Mouse (Mus musculus): Measurements from ENCODE around the gene Olfr695. TPM values are rescaled to one million over a fixed set of nuclear protein-coding genes. Genes with fewer than 3 reads are reported as not detected.

Olfr695 gene
- polyA plus RNA-seq, 1 experiment from 2014 or later: not detected

DNA sequence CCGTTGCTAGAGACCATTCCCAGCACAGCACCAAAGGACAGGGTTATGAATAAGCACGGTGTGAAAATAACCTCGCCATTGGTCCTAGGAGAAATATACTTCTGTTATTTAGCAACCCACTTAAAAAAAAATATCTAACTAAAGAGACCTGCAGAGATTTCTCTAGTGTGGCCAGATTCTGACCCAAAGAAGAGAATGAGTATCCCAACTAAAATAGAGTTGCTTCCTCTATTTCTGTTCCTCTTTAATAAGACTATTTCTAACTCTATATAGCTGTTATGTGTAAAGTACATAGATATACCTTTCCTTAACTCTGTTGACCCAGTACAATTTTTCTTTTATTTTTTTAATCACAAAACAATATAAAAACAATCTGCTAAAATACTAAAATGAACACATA, 23.2 kb downstream of the Olfr695 start:
- no peak for ATAC-seq (ENCODE audit: insufficient number of reproducible peaks, low FRiP score, low TSS enrichment, low read depth)
- Histone ChIP-seq H3K9me3 (replicated peaks) (no peaks in the 10 kb centered on the region), H3K27ac (replicated peaks) (no peak overlapping the region), H3K4me1 (no peaks in the 10 kb centered on the region), H3K27me3 (no peaks in the 10 kb centered on the region), H3K4me2 (replicated peaks) (no peak overlapping the region), H3K9ac (no peak overlapping the region), H3K36me3 (no peaks in the 10 kb centered on the region), H3K4me3 (replicated peaks) (no peak overlapping the region)
- 81% methylated on average over 3 of the region's 3 CpGs for WGBS

GRCm38 (mm10) chr7:106691714-106692113, 24.5 kb downstream of the Olfr695 start, which contains the start of gene Olfr694:
TSS of gene Olfr694 (minus strand) at chr7:106691814.
- WGBS: 77% methylated on average over 1 of the region's 1 CpGs
- ATAC-seq (ENCODE audit: insufficient number of reproducible peaks, low FRiP score, low TSS enrichment, low read depth): no peak

DNA sequence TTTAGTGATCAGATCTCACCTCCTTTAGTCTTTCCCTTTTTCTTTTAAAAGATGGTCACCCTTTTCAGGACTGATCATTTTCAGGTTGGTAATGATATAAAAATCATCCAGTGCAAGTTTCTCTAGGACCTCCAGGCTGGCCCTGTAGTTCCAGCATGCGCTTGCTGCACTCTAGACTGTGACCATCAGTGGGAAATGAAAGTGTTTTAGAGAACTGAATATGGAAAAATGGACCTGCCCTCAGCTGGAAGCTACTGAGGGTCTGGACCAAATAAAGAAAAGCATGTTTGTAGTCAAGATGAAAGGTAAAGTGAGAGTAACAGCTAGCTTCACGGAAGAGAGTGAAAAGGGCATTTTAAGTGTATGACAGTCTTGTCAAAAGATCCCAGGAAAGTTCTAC, 30.8 kb downstream of the Olfr695 start:
- ATAC-seq (ENCODE audit: insufficient number of reproducible peaks, low FRiP score, low TSS enrichment, low read depth): no peak
- Histone ChIP-seq H3K4me3 (replicated peaks) (no peak overlapping the region), H3K27me3 (no peaks in the 10 kb centered on the region), H3K4me1 (no peaks in the 10 kb centered on the region), H3K9me3 (replicated peaks) (no peaks in the 10 kb centered on the region), H3K27ac (replicated peaks) (no peak overlapping the region), H3K36me3 (no peaks in the 10 kb centered on the region), H3K9ac (no peak overlapping the region), H3K4me2 (replicated peaks) (no peak overlapping the region)
- 85% methylated on average over 2 of the region's 2 CpGs for WGBS

More at GRCm38 (mm10) chr7:106691714-106692113, 24.5 kb downstream of the Olfr695 start, which contains the start of gene Olfr694:
- Histone ChIP-seq H3K9ac (no peak within 1 kb of the TSS), H3K9me3 (replicated peaks) (no peaks in the 10 kb centered on the region), H3K4me1 (no peaks in the 10 kb centered on the region), H3K27ac (replicated peaks) (no peak within 1 kb of the TSS), H3K4me2 (replicated peaks) (no peak within 1 kb of the TSS), H3K36me3 (no peaks in the 10 kb centered on the region), H3K27me3 (no peaks in the 10 kb centered on the region), H3K4me3 (replicated peaks) (no peak within 1 kb of the TSS)

GRCm38 (mm10) chr7:106680484-106680883, 35.7 kb downstream of the Olfr695 start, which contains the start of gene Olfr693:
TSS of gene Olfr693 (minus strand) at chr7:106680584.
- Histone ChIP-seq H3K9ac (no peak within 1 kb of the TSS), H3K9me3 (replicated peaks) (no peaks in the 10 kb centered on the region), H3K36me3 (no peaks in the 10 kb centered on the region), H3K27me3 (no peaks in the 10 kb centered on the region), H3K4me3 (replicated peaks) (no peak within 1 kb of the TSS), H3K27ac (replicated peaks) (no peak within 1 kb of the TSS), H3K4me2 (replicated peaks) (no peak within 1 kb of the TSS), H3K4me1 (no peaks in the 10 kb centered on the region)
- ATAC-seq (ENCODE audit: insufficient number of reproducible peaks, low FRiP score, low TSS enrichment, low read depth): no peak

Other genes starting within 250 kb of the Olfr695 start
- 0.11 TPM in 1 of 2 replicates, not detected in the other for gene Olfr693, start 35.8 kb downstream of the Olfr695 start, polyA plus RNA-seq (2015; fragmentation: Nextera tagmentation; extraction: Ambion mirVana)
- gene Olfr694, start 24.6 kb downstream of the Olfr695 start, polyA plus RNA-seq (2015; fragmentation: Nextera tagmentation; extraction: Ambion mirVana): not detected in 2 replicates
- not detected in 2 replicates for gene Olfr697, start 26.0 kb upstream of the Olfr695 start, polyA plus RNA-seq (2015; fragmentation: Nextera tagmentation; extraction: Ambion mirVana)
- gene Olfr698, start 39.0 kb upstream of the Olfr695 start, polyA plus RNA-seq (2015; fragmentation: Nextera tagmentation; extraction: Ambion mirVana): not detected in 2 replicates
- gene Olfr699, start 76.8 kb upstream of the Olfr695 start, polyA plus RNA-seq (2015; fragmentation: Nextera tagmentation; extraction: Ambion mirVana): 0.07 TPM in 2 replicates
- gene Olfr700, start 92.4 kb upstream of the Olfr695 start, polyA plus RNA-seq (2015; fragmentation: Nextera tagmentation; extraction: Ambion mirVana): not detected in 2 replicates
- gene Olfr701, start 97.7 kb upstream of the Olfr695 start, polyA plus RNA-seq (2015; fragmentation: Nextera tagmentation; extraction: Ambion mirVana): not detected in 2 replicates
- gene Olfr702, start 117.5 kb upstream of the Olfr695 start, polyA plus RNA-seq (2015; fragmentation: Nextera tagmentation; extraction: Ambion mirVana): not detected in 2 replicates
- gene Olfr703, start 127.0 kb upstream of the Olfr695 start, polyA plus RNA-seq (2015; fragmentation: Nextera tagmentation; extraction: Ambion mirVana): not detected in 2 replicates
- gene Olfr704, start 146.8 kb upstream of the Olfr695 start, polyA plus RNA-seq (2015; fragmentation: Nextera tagmentation; extraction: Ambion mirVana): not detected in 2 replicates
- not detected in 2 replicates for gene Olfr705, start 160.5 kb upstream of the Olfr695 start, polyA plus RNA-seq (2015; fragmentation: Nextera tagmentation; extraction: Ambion mirVana)
- 0.05 TPM in 1 of 2 replicates, not detected in the other for gene Olfr706, start 171.8 kb upstream of the Olfr695 start, polyA plus RNA-seq (2015; fragmentation: Nextera tagmentation; extraction: Ambion mirVana)
- 0.16 TPM in 1 of 2 replicates, not detected in the other for gene Olfr707, start 184.8 kb upstream of the Olfr695 start, polyA plus RNA-seq (2015; fragmentation: Nextera tagmentation; extraction: Ambion mirVana)
- 0.12 TPM in 1 of 2 replicates, not detected in the other for gene Olfr1532-ps1, start 191.6 kb upstream of the Olfr695 start, polyA plus RNA-seq (2015; fragmentation: Nextera tagmentation; extraction: Ambion mirVana)
- gene Olfr709-ps1, start 215.8 kb upstream of the Olfr695 start, polyA plus RNA-seq (2015; fragmentation: Nextera tagmentation; extraction: Ambion mirVana): 0.05 TPM in 1 of 2 replicates, not detected in the other
- gene Olfr710, start 231.9 kb upstream of the Olfr695 start, polyA plus RNA-seq (2015; fragmentation: Nextera tagmentation; extraction: Ambion mirVana): not detected in 2 replicates
- gene Olfr6, start 247.5 kb upstream of the Olfr695 start, polyA plus RNA-seq (2015; fragmentation: Nextera tagmentation; extraction: Ambion mirVana): 0.11 TPM in 1 of 2 replicates, not detected in the other